Mouse (Mus musculus) B cell, adult 62 days (primary cell): ENCODE results near the gene Gm21970. TPM values are rescaled to one million over a fixed set of nuclear protein-coding genes. Genes with fewer than 3 reads are reported as not detected.

Experiments used
- total RNA-seq: library from RNA; stranded (reverse); gene quantifications from 4 replicates; pipeline ENCODE4 v1.2.4, GENCODE M21; 2023

Gene Gm21970
- not detected in 4 replicates for total RNA-seq

DNA sequence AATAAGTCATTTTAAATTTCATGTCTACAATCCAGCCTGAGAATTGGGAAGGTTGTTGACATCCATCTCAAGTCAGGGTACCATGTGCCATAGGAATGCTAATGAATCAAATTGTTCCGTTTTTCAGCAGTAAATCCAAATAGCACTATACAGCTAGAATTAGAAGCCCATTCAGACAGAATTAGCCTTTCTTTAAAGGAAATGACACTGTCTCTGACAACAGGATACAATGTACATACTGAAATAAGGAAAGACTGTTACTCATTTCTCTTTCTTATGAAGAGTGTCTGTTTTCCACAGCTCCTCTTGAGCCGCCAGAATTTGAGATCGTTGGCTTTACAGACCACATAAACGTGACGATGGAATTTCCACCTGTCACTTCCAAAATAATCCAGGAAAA is at the start of gene Gm21970:
Gene Gm21970, plus strand, starts transcription at position 301 of the 400 bp plus-strand sequence.

DNA sequence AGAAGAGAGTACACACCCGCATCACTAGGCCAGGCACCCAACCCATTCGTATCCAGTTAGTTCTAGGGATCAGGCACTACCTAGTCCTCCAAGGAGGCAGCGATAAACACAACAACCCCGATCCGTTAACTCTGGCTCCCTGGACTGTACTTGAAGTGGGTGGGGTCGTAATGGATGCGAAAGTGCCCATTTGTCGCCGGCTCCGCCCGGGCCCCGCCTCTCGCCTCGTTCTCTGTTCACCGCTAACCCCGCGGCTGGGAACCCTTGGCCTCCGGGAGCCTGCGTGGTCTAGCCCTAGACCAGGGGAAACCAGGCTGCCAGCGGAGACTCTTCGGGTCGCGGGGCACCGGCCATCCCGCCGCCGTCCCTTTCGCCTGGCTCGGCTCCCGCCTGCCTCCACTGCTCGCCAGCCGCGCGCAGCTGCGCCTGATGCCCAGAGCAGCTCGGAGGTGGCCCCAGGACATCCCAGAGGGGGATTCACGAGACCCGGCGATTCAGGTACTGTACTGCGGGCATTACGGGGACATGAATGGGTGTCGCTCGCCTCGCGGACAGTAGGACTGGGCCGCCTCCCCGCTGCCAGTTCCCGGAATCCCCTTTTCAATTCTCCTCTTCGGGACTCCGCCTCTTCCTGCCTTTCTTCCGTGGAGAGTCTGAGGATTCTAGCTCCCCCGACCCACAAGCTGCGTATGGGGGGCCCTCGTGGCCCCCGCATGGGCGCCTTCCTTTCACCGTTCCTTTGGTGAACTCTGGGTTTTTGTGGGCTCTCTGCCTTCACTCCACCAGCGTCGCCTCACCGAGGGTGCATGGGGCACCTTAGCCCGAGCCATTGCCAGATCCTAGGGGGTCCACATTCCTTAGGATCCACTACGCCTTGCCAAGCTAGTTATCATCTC is 18.7 kb upstream of the Gm21970 start, which contains the start of gene Ifnar2:
Gene Ifnar2, plus strand, starts transcription at position 207 of the 896 bp plus-strand sequence.

DNA sequence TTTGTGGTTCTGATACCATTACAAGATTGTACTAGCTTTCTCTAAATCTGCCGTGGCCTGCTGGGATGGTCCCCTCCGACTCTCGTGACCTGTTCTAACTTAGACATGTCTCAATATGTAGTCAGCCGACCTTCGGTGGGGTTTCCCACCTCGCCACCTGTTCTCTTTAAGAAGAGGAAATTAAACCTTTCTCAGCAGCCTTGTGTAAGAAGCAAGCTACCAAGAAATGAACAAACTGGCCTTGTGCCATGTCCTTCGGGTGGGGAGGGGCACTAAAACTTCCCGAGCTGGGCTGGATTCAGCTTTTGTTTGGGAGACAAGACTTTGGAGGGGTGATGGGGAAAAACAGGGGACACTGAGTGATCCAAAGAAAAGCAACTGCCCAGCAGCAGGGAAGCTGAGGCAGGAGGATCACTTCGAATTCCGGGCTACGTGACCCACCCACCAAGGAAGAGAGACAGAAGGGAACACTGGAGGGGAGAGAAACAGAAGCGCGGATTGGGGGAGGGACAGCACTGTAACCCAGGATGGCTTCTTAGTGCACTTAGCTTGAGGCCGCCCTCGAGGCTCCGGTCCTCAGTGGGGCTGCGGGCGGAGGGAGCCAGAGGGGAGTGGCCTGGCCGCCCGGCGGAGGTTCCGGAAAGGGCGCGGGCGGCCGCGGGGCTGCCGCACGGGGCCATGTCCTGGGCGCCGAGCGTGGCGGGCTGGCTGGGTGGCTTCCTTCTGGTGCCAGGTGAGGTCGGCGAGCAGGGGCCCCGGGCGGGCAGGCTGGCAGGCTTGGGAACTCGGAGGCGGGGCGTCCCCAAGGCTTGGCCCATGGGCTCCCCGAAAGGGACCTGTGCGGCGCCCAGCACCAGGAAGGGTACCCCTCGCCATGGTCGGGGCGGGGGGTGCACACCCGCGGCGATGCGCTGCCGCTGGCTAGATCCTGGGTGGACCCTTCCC is 14.4 kb downstream of the Gm21970 start, which contains the start of gene Il10rb:
Gene Il10rb, plus strand, starts transcription at position 525 of the 945 bp plus-strand sequence.

Other genes with a start within 250 kb of the Gm21970 start
- 0.36 TPM in 1 of 4 replicates, not detected in the others for gene Olig2, start 166.3 kb upstream of the Gm21970 start, total RNA-seq
- not detected in 4 replicates for gene Olig1, start 121.9 kb upstream of the Gm21970 start, total RNA-seq
- gene Ifnar2, start 18.9 kb upstream of the Gm21970 start, total RNA-seq = 46.9 to 59.1 TPM (median 47.7 TPM) in 4 replicates
- 88.9 to 102 TPM (median 91.6 TPM) in 4 replicates for gene Il10rb, start 14.4 kb downstream of the Gm21970 start, total RNA-seq
- gene Ifnar1, start 93.5 kb downstream of the Gm21970 start, total RNA-seq = 156 to 189 TPM (median 162 TPM) in 4 replicates
- gene Ifngr2, start 155.4 kb downstream of the Gm21970 start, total RNA-seq = 49.6 to 55.0 TPM (median 52.8 TPM) in 4 replicates
- gene Tmem50b, start 206.1 kb downstream of the Gm21970 start, total RNA-seq = 33.6 to 37.2 TPM (median 36.6 TPM) in 4 replicates
- gene Dnajc28, start 227.3 kb downstream of the Gm21970 start, total RNA-seq = 0.46 to 1.8 TPM (median 0.83 TPM) in 4 replicates